Mouse (Mus musculus) liver, embryonic 11.5 days (tissue): ENCODE data around the gene Atg4d. TPM values are rescaled to one million over a fixed set of nuclear protein-coding genes. Genes with fewer than 3 reads are reported as not detected.

Experiments used
- ATAC-seq: fragments of 200-750 bp; cut with Nextera tagmentation; replicated peaks from 2 replicates; pipeline ENCODE4 v1.8.0; 2017; ENCODE audit warnings: moderate number of reproducible peaks, mild to moderate bottlenecking, moderate TSS enrichment, moderate library complexity; ENCODE audit not compliant: low FRiP score
- DNase-seq: peaks from one replicate; pipeline ENCODE4 v3.0.0-alpha.2; 2017; ENCODE audit warnings: low spot score
- H3K27ac ChIP-seq: fragments of 300-500 bp; sonication (generic); 2 replicates; pipeline ENCODE4 v1.5.1; 2014; ENCODE audit warnings: mild to moderate bottlenecking, low read depth, low read length, control low read depth
- H3K27me3 ChIP-seq: fragments of 300-500 bp; sonication (generic); replicated peaks from 2 replicates; pipeline ENCODE4 v1.6.1; 2014; ENCODE audit warnings: low read length, mixed read lengths; ENCODE audit not compliant: control insufficient read depth, insufficient read depth
- H3K36me3 ChIP-seq: fragments of 300-500 bp; sonication (generic); 2 replicates; pipeline ENCODE4 v1.6.1; 2014; ENCODE audit warnings: mild to moderate bottlenecking, low read length, moderate library complexity, mixed read lengths; ENCODE audit not compliant: control insufficient read depth, insufficient read depth
- H3K4me1 ChIP-seq: fragments of 300-500 bp; sonication (generic); replicated peaks from 2 replicates; pipeline ENCODE4 v1.6.1; 2014; ENCODE audit warnings: low read length, mixed read lengths; ENCODE audit not compliant: control insufficient read depth, insufficient read depth
- H3K4me2 ChIP-seq: fragments of 300-500 bp; sonication (generic); 2 replicates; pipeline ENCODE4 v1.6.1; 2014; ENCODE audit warnings: mild to moderate bottlenecking, control low read depth, moderate library complexity
- H3K4me3 ChIP-seq: fragments of 300-500 bp; sonication (generic); 2 replicates; pipeline ENCODE4 v1.5.1; 2014; ENCODE audit warnings: low read depth, low read length, control low read depth
- H3K9ac ChIP-seq: fragments of 300-500 bp; sonication (generic); 2 replicates; pipeline ENCODE4 v1.6.1; 2014; ENCODE audit warnings: low read depth, low read length, control low read depth
- H3K9me3 ChIP-seq: fragments of 300-500 bp; sonication (generic); 2 replicates; pipeline ENCODE4 v1.6.1; 2016; ENCODE audit warnings: low read length, inconsistent platforms, mixed read lengths; ENCODE audit not compliant: control insufficient read depth
- WGBS: fragments of 180-500 bp; shearing (Covaris S2); extraction: QIAGEN DNeasy Blood & Tissue Kit; methylation state at CpG from one replicate; pipeline ENCODE4 v1.1.7; 2014; 5-methylcytosine and 5-hydroxymethylcytosine counted together
- polyA plus RNA-seq: library from polyadenylated mRNA; unstranded; fragments of >200 nt; fragmentation: Nextera tagmentation; extraction: Ambion mirVana; gene quantifications from 2 replicates; pipeline ENCODE4 v1.2.1, GENCODE M21; 2014

Gene Atg4d
- polyA plus RNA-seq, 1 experiment from 2014 or later: 57.0 TPM

- 20% methylated on average over 19 of the region's 19 CpGs for WGBS
These were observed 27.6 kb upstream of the Atg4d start for GRCm38 (mm10) chr9:21237368-21238003.

GRCm38 (mm10) chr9:21238004-21238732 lies 26.9 kb upstream of the Atg4d start:
- Histone ChIP-seq H3K27me3 (peaks cover 11% of the 10 kb centered on the region), H3K27ac (peak overlapping the region; percentile 98), H3K9me3 (no peaks in the 10 kb centered on the region), H3K4me2 (peak overlapping the region; percentile 96), H3K36me3 (peaks cover 28% of the 10 kb centered on the region), H3K4me1 (peaks cover 17% of the 10 kb centered on the region), H3K9ac (peak overlapping the region; percentile 100), H3K4me3 (peak overlapping the region; percentile 97)
- 1% methylated on average over 30 of the region's 31 CpGs for whole genome bisulfite sequencing
- ATAC-seq (no peak; the same call in 1 of the 2 replicates), DNase-seq (no peak)

More at GRCm38 (mm10) chr9:21237368-21238003, 27.6 kb upstream of the Atg4d start:
- Histone ChIP-seq H3K9me3 (no peaks in the 10 kb centered on the region), H3K9ac (peak overlapping the region; percentile 100), H3K27ac (peak overlapping the region; percentile 98), H3K4me2 (peak overlapping the region; percentile 96), H3K4me3 (peak overlapping the region; percentile 97), H3K36me3 (peaks cover 33% of the 10 kb centered on the region), H3K4me1 (peaks cover 17% of the 10 kb centered on the region), H3K27me3 (peaks cover 5% of the 10 kb centered on the region; the same call in 1 of the 2 replicates)
- ATAC-seq (0 out of 2 replicates have a peak, but pooled peaks have one; percentile 18), DNase-seq (no peak)

GRCm38 (mm10) chr9:21238733-21239464 lies 26.2 kb upstream of the Atg4d start, which contains the start of gene Keap1:
Gene Keap1 (minus strand): TSS chr9:21239361.
- H3K4me2 ChIP-seq: peak within 1 kb of the TSS; percentile 96
- peaks cover 19% of the 10 kb centered on the region for H3K27me3 ChIP-seq
- peak within 1 kb of the TSS; percentile 100 for H3K9ac ChIP-seq
- WGBS: under 1% methylated on average over 76 of the region's 90 CpGs
- H3K4me3 ChIP-seq: peak within 1 kb of the TSS; percentile 97
- H3K36me3 ChIP-seq: peaks cover 20% of the 10 kb centered on the region
- no peaks in the 10 kb centered on the region for H3K9me3 ChIP-seq
- peaks cover 17% of the 10 kb centered on the region for H3K4me1 ChIP-seq
- H3K27ac ChIP-seq: peak within 1 kb of the TSS; percentile 98
- ATAC-seq (peak; percentile 85), DNase-seq (peak; percentile 86)

GRCm38 (mm10) chr9:21239465-21239848 lies 25.6 kb upstream of the Atg4d start:
- peaks cover 22% of the 10 kb centered on the region for H3K4me1 ChIP-seq
- H3K9ac ChIP-seq: peak overlapping the region; percentile 100
- H3K27me3 ChIP-seq: peaks cover 24% of the 10 kb centered on the region
- DNase-seq (no peak), ATAC-seq (no peak; the same call in 1 of the 2 replicates)
- WGBS: 26% methylated on average over 4 of the region's 4 CpGs
- H3K4me3 ChIP-seq: peak overlapping the region; percentile 97
- peaks cover 18% of the 10 kb centered on the region for H3K36me3 ChIP-seq
- peak overlapping the region; percentile 98 for H3K27ac ChIP-seq
- no peaks in the 10 kb centered on the region for H3K9me3 ChIP-seq
- H3K4me2 ChIP-seq: peak overlapping the region; percentile 96

- Histone ChIP-seq H3K27me3 (peaks cover 43% of the 10 kb centered on the region), H3K4me3 (no peak overlapping the region), H3K36me3 (peaks cover 4% of the 10 kb centered on the region; the same call in 1 of the 2 replicates), H3K9ac (no peak overlapping the region), H3K4me1 (peaks cover 21% of the 10 kb centered on the region), H3K27ac (no peak overlapping the region), H3K4me2 (no peak overlapping the region), H3K9me3 (no peaks in the 10 kb centered on the region)
- 8% methylated on average over 11 of the region's 11 CpGs for WGBS
- DNase-seq (peak; percentile 81), ATAC-seq (no peak)
These were observed 23.8 kb upstream of the Atg4d start for GRCm38 (mm10) chr9:21241343-21241742.

GRCm38 (mm10) chr9:21243826-21244427 lies 21.2 kb upstream of the Atg4d start:
- 8% methylated on average over 42 of the region's 42 CpGs for WGBS
- DNase-seq (no peak), ATAC-seq (no peak)
- no peaks in the 10 kb centered on the region for H3K9me3 ChIP-seq
- H3K4me1 ChIP-seq: peaks cover 10% of the 10 kb centered on the region
- H3K9ac ChIP-seq: no peak overlapping the region
- H3K4me3 ChIP-seq: peak overlapping the region; percentile 35
- H3K27me3 ChIP-seq: peaks cover 65% of the 10 kb centered on the region
- H3K27ac ChIP-seq: no peak overlapping the region
- peak overlapping the region; percentile 66 for H3K4me2 ChIP-seq
- no peaks in the 10 kb centered on the region for H3K36me3 ChIP-seq

- DNase-seq (no peak), ATAC-seq (no peak)
- Histone ChIP-seq H3K9me3 (no peaks in the 10 kb centered on the region), H3K9ac (no peak overlapping the region), H3K4me3 (peak overlapping the region; percentile 35), H3K4me2 (peak overlapping the region; percentile 66), H3K27ac (no peak overlapping the region), H3K36me3 (no peaks in the 10 kb centered on the region), H3K4me1 (peaks cover 10% of the 10 kb centered on the region), H3K27me3 (peaks cover 71% of the 10 kb centered on the region)
- WGBS: 2% methylated on average over 72 of the region's 72 CpGs
These were observed 20.5 kb upstream of the Atg4d start for GRCm38 (mm10) chr9:21244428-21245112.

- Histone ChIP-seq H3K27me3 (peaks cover 76% of the 10 kb centered on the region), H3K4me2 (peak overlapping the region; percentile 66), H3K9me3 (no peaks in the 10 kb centered on the region), H3K4me3 (peak overlapping the region; percentile 35), H3K9ac (no peak overlapping the region), H3K36me3 (no peaks in the 10 kb centered on the region), H3K27ac (no peak overlapping the region), H3K4me1 (peaks cover 10% of the 10 kb centered on the region)
- no peak for ATAC-seq
- 4% methylated on average over 16 of the region's 16 CpGs for WGBS
- no peak for DNase-seq
These were observed 20.0 kb upstream of the Atg4d start for GRCm38 (mm10) chr9:21245113-21245487.
